Mouse (Mus musculus) ES-Bruce4 (cell line): ENCODE measurements around the gene Mlec. TPM values are rescaled to one million over a fixed set of nuclear protein-coding genes. Genes with fewer than 3 reads are reported as not detected.
A peak's percentile ranks its signal among the peaks of the same experiment; 100 is the strongest.

Source experiments
- H3K27ac ChIP-seq: 2 replicates; pipeline ENCODE4 v1.5.1; 2012; ENCODE audit warnings: low read length, inconsistent platforms; ENCODE audit not compliant: insufficient read depth
- H3K27me3 ChIP-seq: 2 replicates; pipeline ENCODE4 v1.6.1; 2012; ENCODE audit warnings: mild to moderate bottlenecking, low read length, inconsistent platforms; ENCODE audit not compliant: control insufficient read depth, poor library complexity, insufficient read depth, severe bottlenecking
- H3K36me3 ChIP-seq: 2 replicates; pipeline ENCODE4 v1.6.1; 2012; ENCODE audit warnings: inconsistent platforms, mild to moderate bottlenecking, low read length, moderate library complexity; ENCODE audit not compliant: control insufficient read depth, poor library complexity, insufficient read depth, severe bottlenecking
- H3K4me1 ChIP-seq: one replicate; pipeline ENCODE4 v1.8.1; 2011; ENCODE audit warnings: low read length; ENCODE audit not compliant: control insufficient read depth, insufficient read depth
- H3K4me3 ChIP-seq: 2 replicates; pipeline ENCODE4 v1.5.1; 2011; ENCODE audit warnings: low read depth, mild to moderate bottlenecking, low read length
- H3K9ac ChIP-seq: 2 replicates; pipeline ENCODE4 v1.6.1; 2012; ENCODE audit warnings: low read depth, mild to moderate bottlenecking, inconsistent platforms; ENCODE audit not compliant: poor library complexity, severe bottlenecking
- H3K9me3 ChIP-seq: replicated peaks from 2 replicates; pipeline ENCODE4 v1.6.1; 2012; ENCODE audit warnings: mild to moderate bottlenecking, low read length, inconsistent platforms; ENCODE audit not compliant: control insufficient read depth, poor library complexity, insufficient read depth, severe bottlenecking
- CTCF ChIP-seq: IDR thresholded peaks from one replicate; pipeline ENCODE4 v1.8.1; 2011; ENCODE audit warnings: low read depth, low read length
- EP300 ChIP-seq: IDR thresholded peaks from 2 replicates; pipeline ENCODE4 v1.6.1; 2011; ENCODE audit warnings: low read depth, low read length; ENCODE audit not compliant: insufficient read depth
- POLR2A ChIP-seq: IDR thresholded peaks from one replicate; pipeline ENCODE4 v1.8.1; 2011; ENCODE audit warnings: low read length; ENCODE audit not compliant: insufficient read depth
- polyA plus RNA-seq: library from polyadenylated mRNA; stranded (reverse); fragments of >200 nt; gene quantifications from 2 replicates; pipeline ENCODE4 v1.2.4, GENCODE M21; 2011; ENCODE audit warnings: low read depth; ENCODE audit not compliant: missing spikeins, insufficient read depth, insufficient read length

The Mlec gene
- polyA plus RNA-seq, 1 experiment, result 137 TPM

DNA sequence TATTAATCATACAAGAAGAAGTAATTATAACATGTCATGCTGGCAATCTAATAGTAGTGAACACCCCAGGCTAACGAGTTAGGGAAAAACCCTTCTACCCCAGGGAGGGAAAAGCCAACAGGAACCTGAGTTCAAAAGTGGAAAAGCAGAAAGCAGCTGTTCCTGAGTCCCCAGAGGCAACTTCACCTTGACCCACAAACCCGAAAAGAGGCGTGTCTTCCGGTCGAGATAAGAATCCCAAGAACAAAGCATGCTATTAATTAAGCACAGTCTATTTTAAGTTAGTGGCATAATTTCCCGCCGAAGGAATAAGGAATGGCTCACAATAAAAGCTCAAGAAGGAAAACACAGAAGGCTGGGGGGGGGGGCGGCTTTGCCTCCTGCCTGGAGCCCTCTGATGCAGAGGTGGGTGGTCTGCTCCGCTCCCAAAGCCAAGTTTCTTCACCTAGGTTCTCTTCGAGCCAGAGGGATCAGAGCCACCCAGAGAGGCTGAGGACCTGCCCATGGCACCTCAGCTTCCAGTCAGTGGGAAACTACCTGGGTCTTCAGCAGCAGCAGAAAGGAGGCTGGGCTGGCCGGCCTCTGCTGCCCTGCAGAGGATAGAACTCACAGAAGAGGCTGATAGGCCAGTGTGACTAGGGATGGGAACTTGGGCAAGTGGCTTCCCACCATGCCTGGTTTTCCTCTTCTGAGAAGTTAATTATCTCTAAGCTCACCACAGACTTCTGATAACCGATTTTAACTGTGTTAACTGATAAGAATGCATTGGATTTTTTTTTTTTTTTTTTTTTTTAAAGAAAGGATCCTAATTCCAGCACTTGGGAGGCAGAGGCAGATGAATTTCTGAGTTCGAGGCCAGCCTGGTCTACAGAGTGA lies 3.3 kb upstream of the Mlec start:
- Histone ChIP-seq H3K9me3 (no peaks in the 10 kb centered on the region), H3K27ac (0 out of 2 replicates have a peak overlapping the region, but pooled peaks have one; percentile 4), H3K4me3 (no peak overlapping the region), H3K9ac (peak overlapping the region; percentile 38; the same call in 1 of the 2 replicates), H3K4me1 (no peaks in the 10 kb centered on the region), H3K36me3 (no peaks in the 10 kb centered on the region), H3K27me3 (no peaks in the 10 kb centered on the region)
- no peak for TF ChIP-seq CTCF

DNA sequence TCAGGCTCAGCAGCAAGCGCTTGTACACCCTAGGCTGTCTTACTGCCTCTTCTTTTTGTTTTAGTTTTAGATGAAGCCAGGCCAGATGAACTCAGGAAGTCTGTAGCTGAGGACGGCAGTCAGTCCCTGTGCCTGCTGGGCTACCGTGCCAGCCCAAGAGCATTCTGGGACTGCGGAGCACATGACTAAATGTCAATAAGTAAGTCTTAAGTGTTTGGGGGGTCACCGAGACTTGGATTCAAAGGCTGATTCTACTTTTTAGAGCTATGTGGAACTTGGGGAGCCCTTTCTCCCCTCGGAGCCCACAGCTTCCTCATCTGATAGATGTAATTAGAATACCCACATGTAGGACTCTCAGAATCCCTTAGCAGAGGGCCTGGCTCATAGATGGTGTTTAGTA lies 2.7 kb upstream of the Mlec start:
- no peak for TF ChIP-seq POLR2A
- no peak for TF ChIP-seq CTCF
- TF ChIP-seq EP300, result no peak
- Histone ChIP-seq H3K27me3 (no peaks in the 10 kb centered on the region), H3K4me3 (no peak overlapping the region), H3K27ac (peak overlapping the region; percentile 16; the same call in 1 of the 2 replicates), H3K4me1 (no peaks in the 10 kb centered on the region), H3K9ac (no peak overlapping the region), H3K36me3 (no peaks in the 10 kb centered on the region), H3K9me3 (no peaks in the 10 kb centered on the region)

GRCm38 (mm10) chr5:115159165-115159564 lies 1.2 kb upstream of the Mlec start:
- Histone ChIP-seq H3K4me3 (peak overlapping the region; percentile 81), H3K27ac (no peak overlapping the region), H3K4me1 (no peaks in the 10 kb centered on the region)

GRCm38 (mm10) chr5:115156933-115157589 lies 918 bp downstream of the Mlec start:
- peak overlapping the region; percentile 37; the same call in 1 of the 2 replicates for H3K27ac ChIP-seq
- peak overlapping the region; percentile 97 for H3K4me3 ChIP-seq
- no peaks in the 10 kb centered on the region for H3K27me3 ChIP-seq
- peak overlapping the region; percentile 96 for H3K9ac ChIP-seq
- no peaks in the 10 kb centered on the region for H3K9me3 ChIP-seq
- peaks cover 4% of the 10 kb centered on the region for H3K4me1 ChIP-seq
- H3K36me3 ChIP-seq, result peaks cover 5% of the 10 kb centered on the region
- TF ChIP-seq EP300 (no peak), POLR2A (no peak), CTCF (no peak)

More at GRCm38 (mm10) chr5:115159165-115159564, 1.2 kb upstream of the Mlec start:
- peak overlapping the region; percentile 96 for H3K9ac ChIP-seq
- no peaks in the 10 kb centered on the region for H3K9me3 ChIP-seq
- H3K36me3 ChIP-seq, result no peaks in the 10 kb centered on the region
- H3K27me3 ChIP-seq, result no peaks in the 10 kb centered on the region
- TF ChIP-seq CTCF (no peak), POLR2A (no peak), EP300 (no peak)

DNA sequence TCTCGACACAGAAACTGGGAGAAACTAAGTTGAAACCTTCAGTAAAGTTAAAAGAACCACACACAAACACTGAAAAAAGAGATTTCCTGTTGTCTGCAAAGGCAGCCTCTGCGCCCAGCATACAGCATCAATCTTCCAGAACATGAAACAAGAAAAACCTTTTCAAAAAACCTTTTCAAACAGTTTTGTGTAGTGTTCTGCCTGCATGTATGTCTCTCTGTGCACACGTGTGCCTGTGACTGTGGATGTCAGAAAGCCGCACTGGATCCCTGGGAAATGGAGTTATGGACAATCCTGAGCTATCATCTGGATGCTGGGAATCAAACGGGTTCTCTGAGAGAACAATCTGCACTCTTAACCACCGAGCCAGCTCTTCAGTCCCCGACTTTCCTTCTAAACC lies 1.6 kb downstream of the Mlec start:
- peaks cover 4% of the 10 kb centered on the region for H3K4me1 ChIP-seq
- no peaks in the 10 kb centered on the region for H3K27me3 ChIP-seq
- H3K27ac ChIP-seq, result 0 out of 2 replicates have a peak overlapping the region, but pooled peaks have one; percentile 1
- H3K9ac ChIP-seq, result peak overlapping the region; percentile 96
- TF ChIP-seq POLR2A (no peak), EP300 (no peak), CTCF (no peak)
- H3K4me3 ChIP-seq, result peak overlapping the region; percentile 32
- no peaks in the 10 kb centered on the region for H3K9me3 ChIP-seq
- peaks cover 5% of the 10 kb centered on the region for H3K36me3 ChIP-seq

GRCm38 (mm10) chr5:115155831-115156230 lies 2.1 kb downstream of the Mlec start:
- no peaks in the 10 kb centered on the region for H3K9me3 ChIP-seq
- no peaks in the 10 kb centered on the region for H3K27me3 ChIP-seq
- peaks cover 8% of the 10 kb centered on the region for H3K36me3 ChIP-seq
- 0 out of 2 replicates have a peak overlapping the region, but pooled peaks have one; percentile 1 for H3K27ac ChIP-seq
- H3K4me3 ChIP-seq, result peak overlapping the region; percentile 36
- TF ChIP-seq CTCF (no peak), POLR2A (no peak), EP300 (no peak)
- peak overlapping the region; percentile 96 for H3K9ac ChIP-seq
- peaks cover 4% of the 10 kb centered on the region for H3K4me1 ChIP-seq
